Mouse (Mus musculus): ENCODE data around the gene Ptpn11. TPM values are rescaled to one million over a fixed set of nuclear protein-coding genes. Genes with fewer than 3 reads are reported as not detected.

Gene Ptpn11
- polyA plus RNA-seq, 1 experiment from 2014 or later, result 15.8 TPM

GRCm38 (mm10) chr5:121100095-121100494 lies 91.1 kb downstream of the Ptpn11 start:
- WGBS (ENCODE audit: insufficient replicate concordance), result 27% methylated on average over 2 of the region's 2 CpGs
- Histone ChIP-seq H3K4me3 (no peak overlapping the region), H3K9me3 (replicated peaks) (no peaks in the 10 kb centered on the region), H3K4me1 (no peaks in the 10 kb centered on the region), H3K27me3 (replicated peaks) (no peaks in the 10 kb centered on the region), H3K9ac (no peak overlapping the region), H3K36me3 (no peaks in the 10 kb centered on the region), H3K4me2 (no peak overlapping the region), H3K27ac (no peak overlapping the region)
- no peak for ATAC-seq

GRCm38 (mm10) chr5:121097970-121098369 lies 93.2 kb downstream of the Ptpn11 start:
- no peak for ATAC-seq
- Histone ChIP-seq H3K4me2 (no peak overlapping the region), H3K27me3 (replicated peaks) (no peaks in the 10 kb centered on the region), H3K4me3 (no peak overlapping the region), H3K36me3 (no peaks in the 10 kb centered on the region), H3K9ac (no peak overlapping the region), H3K9me3 (replicated peaks) (no peaks in the 10 kb centered on the region), H3K4me1 (no peaks in the 10 kb centered on the region), H3K27ac (no peak overlapping the region)
- WGBS (ENCODE audit: insufficient replicate concordance), result 62% methylated on average over 4 of the region's 4 CpGs

GRCm38 (mm10) chr5:121096744-121097143 lies 94.5 kb downstream of the Ptpn11 start:
- 68% methylated on average over 5 of the region's 5 CpGs for WGBS (ENCODE audit: insufficient replicate concordance)
- Histone ChIP-seq H3K9ac (no peak overlapping the region), H3K4me2 (no peak overlapping the region), H3K4me1 (no peaks in the 10 kb centered on the region), H3K36me3 (no peaks in the 10 kb centered on the region), H3K27me3 (replicated peaks) (no peaks in the 10 kb centered on the region), H3K4me3 (no peak overlapping the region), H3K27ac (no peak overlapping the region), H3K9me3 (replicated peaks) (no peaks in the 10 kb centered on the region)
- no peak for ATAC-seq

- Histone ChIP-seq H3K4me3 (no peak overlapping the region), H3K36me3 (no peaks in the 10 kb centered on the region), H3K9ac (no peak overlapping the region), H3K4me2 (no peak overlapping the region), H3K9me3 (replicated peaks) (no peaks in the 10 kb centered on the region), H3K4me1 (no peaks in the 10 kb centered on the region), H3K27me3 (replicated peaks) (no peaks in the 10 kb centered on the region), H3K27ac (no peak overlapping the region)
- ATAC-seq, result no peak
- WGBS (ENCODE audit: insufficient replicate concordance), result 56% methylated on average over 3 of the region's 3 CpGs
Observed at GRCm38 (mm10) chr5:121093281-121093680, 97.9 kb downstream of the Ptpn11 start.

GRCm38 (mm10) chr5:121089660-121090059 lies 101.5 kb downstream of the Ptpn11 start:
- Histone ChIP-seq H3K27me3 (replicated peaks) (no peaks in the 10 kb centered on the region), H3K4me1 (no peaks in the 10 kb centered on the region), H3K9me3 (replicated peaks) (no peaks in the 10 kb centered on the region), H3K9ac (no peak overlapping the region), H3K27ac (no peak overlapping the region), H3K4me2 (no peak overlapping the region), H3K36me3 (no peaks in the 10 kb centered on the region), H3K4me3 (no peak overlapping the region)
- no peak for ATAC-seq
- 64% methylated on average over 7 of the region's 7 CpGs for WGBS (ENCODE audit: insufficient replicate concordance)

GRCm38 (mm10) chr5:121087733-121088132 lies 103.5 kb downstream of the Ptpn11 start:
- Histone ChIP-seq H3K4me1 (no peaks in the 10 kb centered on the region), H3K36me3 (no peaks in the 10 kb centered on the region), H3K27me3 (replicated peaks) (no peaks in the 10 kb centered on the region), H3K4me3 (no peak overlapping the region), H3K9ac (no peak overlapping the region), H3K27ac (no peak overlapping the region), H3K9me3 (replicated peaks) (no peaks in the 10 kb centered on the region), H3K4me2 (no peak overlapping the region)
- no peak for ATAC-seq
- WGBS (ENCODE audit: insufficient replicate concordance), result 39% methylated on average over 7 of the region's 7 CpGs

- H3K9me3 ChIP-seq (replicated peaks), result 0 out of 2 replicates have a peak, but pooled peaks cover 5% of the 10 kb centered on the region
- H3K27ac ChIP-seq, result no peak overlapping the region
- no peak overlapping the region for H3K4me3 ChIP-seq
- H3K4me1 ChIP-seq, result no peaks in the 10 kb centered on the region
- H3K36me3 ChIP-seq, result no peaks in the 10 kb centered on the region
- H3K4me2 ChIP-seq, result no peak overlapping the region
- no peak overlapping the region for H3K9ac ChIP-seq
- no peak for ATAC-seq
- WGBS (ENCODE audit: insufficient replicate concordance), result 77% methylated on average over 7 of the region's 7 CpGs
- H3K27me3 ChIP-seq (replicated peaks), result no peaks in the 10 kb centered on the region
Observed at GRCm38 (mm10) chr5:121082605-121083004, 108.6 kb downstream of the Ptpn11 start.

- H3K27me3 ChIP-seq (replicated peaks), result no peaks in the 10 kb centered on the region
- WGBS (ENCODE audit: insufficient replicate concordance), result 63% methylated on average over 5 of the region's 5 CpGs
- no peaks in the 10 kb centered on the region for H3K36me3 ChIP-seq
- H3K4me1 ChIP-seq, result no peaks in the 10 kb centered on the region
- no peak for ATAC-seq
- H3K9me3 ChIP-seq (replicated peaks), result 0 out of 2 replicates have a peak, but pooled peaks cover 5% of the 10 kb centered on the region
- H3K4me3 ChIP-seq, result no peak overlapping the region
- H3K4me2 ChIP-seq, result no peak overlapping the region
- H3K9ac ChIP-seq, result no peak overlapping the region
- H3K27ac ChIP-seq, result no peak overlapping the region
Observed at GRCm38 (mm10) chr5:121081754-121082153, 109.4 kb downstream of the Ptpn11 start.

Other genes with a start within 250 kb of the Ptpn11 start
- gene Rph3a, start 181.3 kb downstream of the Ptpn11 start, polyA plus RNA-seq (2016; fragmentation: Nextera tagmentation; extraction: Ambion mirVana), result not detected in 2 replicates
- 590 and 602 TPM in 2 replicates for gene Rpl6, start 13.1 kb upstream of the Ptpn11 start, polyA plus RNA-seq (2016; fragmentation: Nextera tagmentation; extraction: Ambion mirVana)
- 13.3 and 14.4 TPM in 2 replicates for gene Hectd4, start 28.8 kb upstream of the Ptpn11 start, polyA plus RNA-seq (2016; fragmentation: Nextera tagmentation; extraction: Ambion mirVana)
- 23.7 and 25.7 TPM in 2 replicates for gene Trafd1, start 194.2 kb upstream of the Ptpn11 start, polyA plus RNA-seq (2016; fragmentation: Nextera tagmentation; extraction: Ambion mirVana)
- 41.2 and 42.7 TPM in 2 replicates for gene Naa25, start 206.5 kb upstream of the Ptpn11 start, polyA plus RNA-seq (2016; fragmentation: Nextera tagmentation; extraction: Ambion mirVana)